Mouse (Mus musculus) right cerebral cortex, postnatal 14 days (tissue): ENCODE measurements around the gene Aldh8a1.

ENCODE experiments used
- DNase-seq: peaks from one replicate; pipeline ENCODE4 v3.0.0; 2022

The Aldh8a1 gene

GRCm38 (mm10) chr10:21420457-21421424 is 43.6 kb downstream of the Aldh8a1 start:
- DNase-seq = peak; percentile 60

GRCm38 (mm10) chr10:21426515-21426914 is 49.4 kb downstream of the Aldh8a1 start:
- DNase-seq = no peak

- no peak for DNase-seq
Measured at GRCm38 (mm10) chr10:21427996-21428395, 50.9 kb downstream of the Aldh8a1 start.

- DNase-seq = no peak
Measured at GRCm38 (mm10) chr10:21439268-21439667, 62.2 kb downstream of the Aldh8a1 start.

- DNase-seq = no peak
Measured at GRCm38 (mm10) chr10:21441020-21441419, 63.9 kb downstream of the Aldh8a1 start.

GRCm38 (mm10) chr10:21441690-21442089 is 64.6 kb downstream of the Aldh8a1 start:
- DNase-seq = no peak

GRCm38 (mm10) chr10:21443646-21444324 is 66.7 kb downstream of the Aldh8a1 start:
- DNase-seq = peak; percentile 43

GRCm38 (mm10) chr10:21444410-21444809 is 67.3 kb downstream of the Aldh8a1 start:
- DNase-seq = no peak
